Mouse (Mus musculus) layer of hippocampus, adult 2 months (tissue): ENCODE data around the gene Gtf2a2. TPM values are rescaled to one million over a fixed set of nuclear protein-coding genes. Genes with fewer than 3 reads are reported as not detected.

Source experiments
- DNase-seq, 2 experiments: peaks; one replicate each; pipeline ENCODE4 v3.0.0; 2022; ENCODE audit warnings: low spot score in 2 of 2
- H3K27ac ChIP-seq: fragments of 200-600 bp; 2 replicates; pipeline ENCODE4 v1.8.1; 2022
- H3K4me3 ChIP-seq: fragments of 200-600 bp; 2 replicates; pipeline ENCODE4 v1.8.1; 2022; ENCODE audit warnings: mild to moderate bottlenecking
- CTCF ChIP-seq: fragments of 200-600 bp; conservative IDR thresholded peaks from 2 replicates; pipeline ENCODE4 v1.8.1; 2022; ENCODE audit warnings: antibody characterized with exemption, mild to moderate bottlenecking, moderate library complexity
- total RNA-seq, 2 experiments: library from RNA; stranded (reverse); gene quantifications; 2 replicates each; pipeline ENCODE4 v1.2.3; 2021

The Gtf2a2 gene
- total RNA-seq, 2 experiments from 2014 or later: 51.6 to 62.1 TPM

GRCm38 (mm10) chr9:70048751-70049415 lies 36.5 kb downstream of the Gtf2a2 start:
- H3K27ac ChIP-seq: no peak overlapping the region
- no peak overlapping the region for H3K4me3 ChIP-seq
- no peak for TF ChIP-seq CTCF
- DNase-seq: no peak

GRCm38 (mm10) chr9:70049416-70049783 lies 37.0 kb downstream of the Gtf2a2 start:
- DNase-seq: no peak
- no peak for TF ChIP-seq CTCF
- Histone ChIP-seq H3K27ac (no peak overlapping the region), H3K4me3 (no peak overlapping the region)

- Histone ChIP-seq H3K4me3 (no peak overlapping the region), H3K27ac (no peak overlapping the region)
- DNase-seq: no peak
- no peak for TF ChIP-seq CTCF
These were observed 37.5 kb downstream of the Gtf2a2 start for GRCm38 (mm10) chr9:70049839-70050238.

GRCm38 (mm10) chr9:70052730-70053129 lies 40.4 kb downstream of the Gtf2a2 start:
- TF ChIP-seq CTCF: no peak
- DNase-seq: no peak

GRCm38 (mm10) chr9:70053411-70053810 lies 41.1 kb downstream of the Gtf2a2 start:
- Histone ChIP-seq H3K4me3 (no peak overlapping the region), H3K27ac (no peak overlapping the region)
- DNase-seq: no peak
- no peak for TF ChIP-seq CTCF

More at GRCm38 (mm10) chr9:70052730-70053129, 40.4 kb downstream of the Gtf2a2 start:
- Histone ChIP-seq H3K4me3 (no peak overlapping the region), H3K27ac (no peak overlapping the region)

- Histone ChIP-seq H3K4me3 (no peak overlapping the region), H3K27ac (no peak overlapping the region)
- DNase-seq: no peak
- no peak for TF ChIP-seq CTCF
These were observed 49.7 kb downstream of the Gtf2a2 start for GRCm38 (mm10) chr9:70062012-70062411.

GRCm38 (mm10) chr9:70067497-70067896 lies 55.1 kb downstream of the Gtf2a2 start:
- no peak for DNase-seq
- Histone ChIP-seq H3K4me3 (no peak overlapping the region), H3K27ac (no peak overlapping the region)
- no peak for TF ChIP-seq CTCF

GRCm38 (mm10) chr9:70069961-70070435 lies 57.6 kb downstream of the Gtf2a2 start:
- H3K4me3 ChIP-seq: no peak overlapping the region
- no peak for TF ChIP-seq CTCF
- no peak for DNase-seq
- no peak overlapping the region for H3K27ac ChIP-seq

- TF ChIP-seq CTCF: no peak
- no peak for DNase-seq
- Histone ChIP-seq H3K27ac (no peak overlapping the region), H3K4me3 (no peak overlapping the region)
These were observed 60.0 kb downstream of the Gtf2a2 start for GRCm38 (mm10) chr9:70072387-70072786.

Other genes with a start within 250 kb of the Gtf2a2 start
- gene Bnip2, start 23.1 kb upstream of the Gtf2a2 start, total RNA-seq: 10 to 100 TPM; 36.1 to 41.4 TPM
- not detected for gene Gcnt3, start 25.5 kb downstream of the Gtf2a2 start, total RNA-seq
- gene Fam81a, start 130.0 kb downstream of the Gtf2a2 start, total RNA-seq: 10 to 100 TPM; 90.4 to 92.0 TPM
- 1 to 10 TPM; 7.6 to 8.2 TPM for gene Myo1e, start 194.8 kb downstream of the Gtf2a2 start, total RNA-seq